Mouse (Mus musculus) limb, embryonic 13.5 days (tissue): ENCODE results near the gene Ryr2. TPM values are rescaled to one million over a fixed set of nuclear protein-coding genes. Genes with fewer than 3 reads are reported as not detected.

Source experiments
- ATAC-seq: fragments of 200-750 bp; cut with Nextera tagmentation; 2 replicates; pipeline ENCODE4 v1.8.0; 2017; ENCODE audit warnings: low read depth, moderate number of reproducible peaks, moderate TSS enrichment; ENCODE audit not compliant: low FRiP score
- H3K27ac ChIP-seq: fragments of 300-500 bp; sonication (generic); 2 replicates; pipeline ENCODE4 v1.5.1; 2015; ENCODE audit warnings: inconsistent platforms, mild to moderate bottlenecking, moderate library complexity
- H3K27me3 ChIP-seq: fragments of 300-500 bp; sonication (generic); 2 replicates; pipeline ENCODE4 v1.6.1; 2015; ENCODE audit warnings: mild to moderate bottlenecking, inconsistent platforms
- H3K36me3 ChIP-seq: fragments of 300-500 bp; sonication (generic); 2 replicates; pipeline ENCODE4 v1.6.1; 2015; ENCODE audit warnings: inconsistent platforms, mild to moderate bottlenecking, moderate library complexity
- H3K4me1 ChIP-seq: fragments of 300-500 bp; sonication (generic); 2 replicates; pipeline ENCODE4 v1.6.1; 2015; ENCODE audit warnings: inconsistent platforms
- H3K4me2 ChIP-seq: fragments of 300-500 bp; sonication (generic); replicated peaks from 2 replicates; pipeline ENCODE4 v1.6.1; 2015; ENCODE audit warnings: inconsistent platforms, mild to moderate bottlenecking, moderate library complexity
- H3K4me3 ChIP-seq: fragments of 300-500 bp; sonication (generic); 2 replicates; pipeline ENCODE4 v1.5.1; 2015; ENCODE audit warnings: moderate library complexity, mild to moderate bottlenecking, inconsistent platforms
- H3K9ac ChIP-seq: fragments of 300-500 bp; sonication (generic); 2 replicates; pipeline ENCODE4 v1.6.1; 2015; ENCODE audit warnings: mild to moderate bottlenecking, inconsistent platforms
- H3K9me3 ChIP-seq: fragments of 300-500 bp; sonication (generic); 2 replicates; pipeline ENCODE4 v1.6.1; 2016; ENCODE audit warnings: inconsistent platforms
- WGBS: fragments of 180-500 bp; shearing (Covaris S2); methylation state at CpG from one replicate; pipeline ENCODE4 v1.1.7; 2015; 5-methylcytosine and 5-hydroxymethylcytosine counted together
- polyA plus RNA-seq: library from polyadenylated mRNA; unstranded; fragments of >200 nt; fragmentation: Nextera tagmentation; extraction: Ambion mirVana; gene quantifications from 2 replicates; pipeline ENCODE4 v1.2.1, GENCODE M21; 2015

The Ryr2 gene
- polyA plus RNA-seq, 1 experiment from 2014 or later = 0.46 TPM

DNA sequence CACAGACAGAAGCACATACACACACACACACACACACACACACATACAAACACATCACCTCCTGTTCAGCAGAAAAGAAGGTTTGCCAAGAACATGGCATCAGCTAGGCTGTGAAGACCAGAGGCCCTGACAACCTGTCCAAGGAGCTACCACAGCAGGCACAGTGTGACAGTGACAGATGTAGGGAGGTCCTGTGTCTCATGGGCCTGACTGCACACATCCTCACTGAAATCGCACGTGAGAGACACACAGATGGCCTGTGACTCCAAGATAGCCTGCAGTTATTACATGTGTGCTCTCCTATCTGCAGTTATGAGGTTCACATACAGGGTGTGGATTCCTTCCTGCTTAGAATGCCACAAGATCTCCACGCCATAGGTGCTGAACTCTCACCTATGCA lies 182.0 kb downstream of the Ryr2 start:
- no peaks in the 10 kb centered on the region for H3K27me3 ChIP-seq
- 79% methylated on average over 3 of the region's 3 CpGs for WGBS
- no peak overlapping the region for H3K4me3 ChIP-seq
- no peak overlapping the region for H3K4me2 ChIP-seq
- H3K9ac ChIP-seq = no peak overlapping the region
- no peak overlapping the region for H3K27ac ChIP-seq
- no peaks in the 10 kb centered on the region for H3K4me1 ChIP-seq
- H3K36me3 ChIP-seq = no peaks in the 10 kb centered on the region
- no peaks in the 10 kb centered on the region for H3K9me3 ChIP-seq
- no peak for ATAC-seq

DNA sequence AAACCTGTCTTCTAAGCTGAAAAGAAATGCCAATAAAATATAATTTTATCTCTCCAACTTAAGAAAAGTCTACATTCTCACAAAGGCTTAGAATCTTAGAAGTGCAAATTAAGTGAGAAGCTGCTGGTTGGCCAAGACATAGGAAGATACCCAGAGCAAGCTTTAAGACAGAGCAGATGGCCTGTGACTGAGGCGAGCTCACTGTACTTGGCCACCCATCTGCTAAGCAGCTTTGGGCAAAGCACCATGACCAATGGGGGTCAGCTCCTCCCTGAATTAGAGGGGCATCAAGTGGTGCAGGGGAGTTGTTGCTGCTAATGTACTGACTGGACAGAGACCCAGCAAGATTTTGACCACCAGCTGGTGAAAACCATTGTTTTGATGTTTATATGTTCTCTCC lies 186.2 kb downstream of the Ryr2 start:
- Histone ChIP-seq H3K27ac (no peak overlapping the region), H3K27me3 (no peaks in the 10 kb centered on the region), H3K9ac (no peak overlapping the region), H3K4me1 (no peaks in the 10 kb centered on the region), H3K9me3 (no peaks in the 10 kb centered on the region), H3K4me2 (no peak overlapping the region), H3K36me3 (no peaks in the 10 kb centered on the region), H3K4me3 (no peak overlapping the region)
- ATAC-seq = no peak
- 77% methylated on average over 1 of the region's 1 CpGs for WGBS

DNA sequence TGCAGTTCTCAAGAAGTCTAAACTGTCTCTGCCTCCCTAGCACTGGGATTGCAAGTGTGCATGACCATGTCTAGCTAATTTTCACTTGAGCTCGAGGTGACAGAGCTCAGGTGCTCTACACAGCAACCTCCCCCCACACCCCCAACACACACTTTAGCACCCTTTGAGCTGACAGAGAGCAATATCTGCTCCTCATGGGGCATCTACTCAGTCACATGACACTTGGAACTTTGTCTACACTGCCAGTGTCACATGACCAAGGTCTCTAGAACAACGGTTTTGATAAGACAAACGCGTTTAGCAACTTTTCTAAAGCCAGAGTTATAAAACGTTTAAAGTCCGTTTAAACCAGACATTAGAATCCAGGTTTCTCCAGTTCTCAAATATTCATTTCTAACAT lies 187.3 kb downstream of the Ryr2 start:
- ATAC-seq = no peak
- no peaks in the 10 kb centered on the region for H3K4me1 ChIP-seq

DNA sequence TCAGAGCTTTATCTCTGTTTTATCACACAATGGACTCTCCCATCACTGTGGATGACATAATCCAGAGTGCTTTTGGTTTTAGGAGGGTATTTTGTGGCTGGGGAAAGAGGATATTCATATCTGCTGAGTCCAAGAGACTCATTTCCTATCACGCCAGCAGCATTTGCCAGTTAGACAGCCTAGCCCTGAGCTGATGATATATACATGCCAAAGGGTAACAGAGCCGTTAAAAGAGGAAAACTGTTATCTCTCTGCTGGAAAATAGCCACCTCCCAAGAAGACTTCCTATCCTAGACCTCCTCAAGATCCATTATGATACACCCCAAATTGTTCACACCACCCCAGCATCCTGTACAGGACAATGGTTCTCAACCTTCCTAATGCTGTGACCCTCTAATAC lies 191.1 kb downstream of the Ryr2 start:
- Histone ChIP-seq H3K4me2 (no peak overlapping the region), H3K36me3 (no peaks in the 10 kb centered on the region), H3K9me3 (no peaks in the 10 kb centered on the region), H3K27ac (no peak overlapping the region), H3K4me1 (no peaks in the 10 kb centered on the region), H3K27me3 (no peaks in the 10 kb centered on the region), H3K9ac (no peak overlapping the region), H3K4me3 (no peak overlapping the region)
- 85% methylated on average over 2 of the region's 2 CpGs for WGBS
- no peak for ATAC-seq

More for the DNA sequence above, 187.3 kb downstream of the Ryr2 start:
- H3K4me2 ChIP-seq = no peak overlapping the region
- no peak overlapping the region for H3K4me3 ChIP-seq
- H3K27ac ChIP-seq = no peak overlapping the region
- H3K9ac ChIP-seq = no peak overlapping the region
- H3K27me3 ChIP-seq = no peaks in the 10 kb centered on the region
- no peaks in the 10 kb centered on the region for H3K9me3 ChIP-seq
- H3K36me3 ChIP-seq = no peaks in the 10 kb centered on the region
- WGBS = 89% methylated on average over 6 of the region's 6 CpGs

DNA sequence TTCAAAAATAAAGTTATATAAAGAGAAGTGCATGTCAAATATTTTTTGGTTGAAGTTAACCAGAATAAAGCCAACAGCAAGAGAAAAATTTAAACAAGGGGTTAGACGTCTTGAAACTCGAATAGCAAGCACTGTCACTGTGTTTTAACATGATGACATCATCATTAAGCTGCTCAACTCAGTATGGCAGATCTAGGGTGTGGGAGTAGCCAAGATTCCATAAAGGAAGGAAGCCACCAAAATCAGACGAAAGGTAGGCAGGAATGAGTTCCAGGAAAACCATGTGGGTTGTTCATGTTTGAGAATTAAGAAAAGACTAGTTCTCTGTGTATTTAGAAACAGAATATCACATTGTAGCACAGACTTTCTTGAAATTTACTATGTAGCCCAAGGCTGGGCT lies 192.1 kb downstream of the Ryr2 start:
- Histone ChIP-seq H3K36me3 (no peaks in the 10 kb centered on the region), H3K4me1 (no peaks in the 10 kb centered on the region), H3K4me3 (no peak overlapping the region), H3K27ac (no peak overlapping the region), H3K4me2 (no peak overlapping the region), H3K27me3 (no peaks in the 10 kb centered on the region), H3K9ac (no peak overlapping the region), H3K9me3 (no peaks in the 10 kb centered on the region)
- ATAC-seq = no peak
- WGBS = 81% methylated on average over 3 of the region's 3 CpGs

DNA sequence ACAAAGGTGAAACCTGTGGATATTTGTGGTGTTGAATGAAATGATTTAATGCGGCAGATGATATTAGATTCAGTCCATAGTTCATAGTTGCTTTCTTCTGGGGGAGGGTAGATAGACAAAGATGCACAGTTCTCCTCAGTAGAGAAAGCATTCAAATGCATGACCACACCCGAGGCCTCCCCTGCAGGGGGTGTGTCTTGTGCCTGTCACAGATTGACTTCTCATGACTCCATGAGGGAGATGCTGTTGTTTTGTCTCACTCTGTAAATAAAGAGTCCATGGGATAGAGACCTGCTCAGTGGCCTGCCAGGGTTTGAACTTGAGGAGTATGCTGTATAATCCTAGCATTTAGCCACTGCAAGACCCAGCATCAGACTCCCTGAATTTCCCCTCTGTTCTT lies 194.5 kb downstream of the Ryr2 start:
- no peak for ATAC-seq
- Histone ChIP-seq H3K4me1 (no peaks in the 10 kb centered on the region), H3K9ac (no peak overlapping the region), H3K4me2 (no peak overlapping the region), H3K27ac (no peak overlapping the region), H3K27me3 (no peaks in the 10 kb centered on the region), H3K9me3 (no peaks in the 10 kb centered on the region), H3K4me3 (no peak overlapping the region), H3K36me3 (no peaks in the 10 kb centered on the region)
- WGBS = 85% methylated on average over 2 of the region's 2 CpGs

DNA sequence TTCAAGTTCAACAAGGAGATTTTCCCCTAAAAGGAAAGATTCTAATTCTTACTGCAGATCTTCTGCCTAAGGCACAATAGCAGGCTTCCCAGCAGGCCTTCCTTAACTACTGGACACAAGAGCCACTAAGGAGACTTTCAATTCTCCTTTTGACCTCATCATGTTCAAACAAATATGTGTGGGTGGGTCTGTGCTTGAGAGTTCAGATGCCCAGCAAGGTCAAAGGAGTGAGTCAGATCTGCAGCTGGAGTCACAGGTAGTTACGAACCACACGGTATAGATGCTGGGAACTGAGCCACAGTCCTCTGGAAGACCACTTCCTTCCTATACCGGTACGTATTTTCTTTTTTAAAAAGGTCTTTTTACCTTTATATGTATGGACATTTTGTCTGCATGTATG lies 198.6 kb downstream of the Ryr2 start:
- H3K27me3 ChIP-seq = no peaks in the 10 kb centered on the region
- no peak overlapping the region for H3K4me3 ChIP-seq
- H3K4me1 ChIP-seq = no peaks in the 10 kb centered on the region
- 78% methylated on average over 4 of the region's 4 CpGs for whole genome bisulfite sequencing
- H3K9me3 ChIP-seq = no peaks in the 10 kb centered on the region
- no peak overlapping the region for H3K27ac ChIP-seq
- no peak for ATAC-seq
- H3K36me3 ChIP-seq = no peaks in the 10 kb centered on the region
- no peak overlapping the region for H3K4me2 ChIP-seq
- no peak overlapping the region for H3K9ac ChIP-seq

DNA sequence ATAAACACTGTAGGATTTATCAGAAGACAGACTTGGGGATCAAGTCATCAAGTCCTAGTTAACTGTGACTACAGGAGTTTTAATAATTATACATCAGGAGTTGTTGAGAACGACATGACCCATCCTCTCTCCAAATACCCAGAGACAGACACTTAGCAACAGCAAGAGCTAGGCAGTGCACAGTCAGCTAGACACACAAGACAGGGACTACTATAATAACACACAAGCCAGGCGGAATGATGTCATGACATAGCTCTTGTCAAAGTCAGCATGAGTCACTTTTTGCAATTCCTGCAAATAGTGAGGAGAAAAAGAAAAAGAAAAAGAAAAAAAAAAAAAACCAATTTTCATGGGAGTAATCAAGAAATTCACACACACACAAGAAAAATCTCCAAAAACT lies 201.6 kb downstream of the Ryr2 start:
- no peak overlapping the region for H3K9ac ChIP-seq
- H3K9me3 ChIP-seq = no peaks in the 10 kb centered on the region
- 83% methylated on average over 2 of the region's 2 CpGs for WGBS
- no peaks in the 10 kb centered on the region for H3K4me1 ChIP-seq
- no peak overlapping the region for H3K4me3 ChIP-seq
- no peak overlapping the region for H3K4me2 ChIP-seq
- H3K27ac ChIP-seq = no peak overlapping the region
- no peaks in the 10 kb centered on the region for H3K36me3 ChIP-seq
- no peaks in the 10 kb centered on the region for H3K27me3 ChIP-seq
- no peak for ATAC-seq

DNA sequence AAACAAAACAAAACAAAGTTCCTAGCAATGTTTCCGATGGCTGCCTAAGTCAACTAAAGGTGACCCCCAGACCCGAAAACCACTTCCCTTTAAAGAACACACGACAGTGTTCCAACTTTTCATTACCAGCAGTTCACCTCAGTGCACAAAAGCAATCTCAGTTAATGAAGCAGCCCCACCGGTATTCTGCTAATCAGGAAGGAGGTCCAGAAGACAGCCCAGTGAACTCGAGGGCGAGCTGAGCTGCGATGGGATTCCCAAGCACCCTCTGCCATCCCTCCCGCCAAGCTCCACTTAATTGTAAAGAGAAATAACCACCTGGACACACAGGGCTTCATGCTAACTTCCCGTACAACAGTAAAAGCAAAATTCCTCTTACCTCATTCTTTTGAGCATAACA lies 203.5 kb downstream of the Ryr2 start:
- Histone ChIP-seq H3K27me3 (no peaks in the 10 kb centered on the region), H3K9ac (no peak overlapping the region), H3K9me3 (no peaks in the 10 kb centered on the region), H3K36me3 (no peaks in the 10 kb centered on the region), H3K4me1 (no peaks in the 10 kb centered on the region), H3K27ac (no peak overlapping the region), H3K4me2 (no peak overlapping the region), H3K4me3 (no peak overlapping the region)
- WGBS = 63% methylated on average over 9 of the region's 9 CpGs
- ATAC-seq = no peak

DNA sequence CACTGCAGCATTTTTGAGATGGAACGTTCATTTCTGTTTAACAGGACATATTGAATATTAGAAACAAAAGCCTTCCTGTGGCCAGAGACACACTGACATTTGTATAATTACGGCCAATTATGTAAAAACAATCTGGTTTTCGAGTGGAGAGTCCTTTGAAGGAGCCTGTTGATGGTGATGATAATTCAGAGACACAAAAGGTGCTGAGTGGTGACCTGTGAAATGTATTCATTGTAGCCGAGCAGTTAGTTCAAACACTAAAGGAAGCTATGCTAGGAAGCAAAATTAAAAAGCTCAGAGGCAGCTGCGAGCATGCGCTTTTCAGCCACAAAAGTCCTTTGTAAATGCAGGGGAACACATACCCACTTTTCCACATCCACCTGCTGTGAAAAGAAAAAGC lies 203.9 kb downstream of the Ryr2 start:
- H3K4me3 ChIP-seq = no peak overlapping the region
- no peaks in the 10 kb centered on the region for H3K27me3 ChIP-seq
- H3K9ac ChIP-seq = no peak overlapping the region
- no peak overlapping the region for H3K4me2 ChIP-seq
- no peaks in the 10 kb centered on the region for H3K36me3 ChIP-seq
- 61% methylated on average over 6 of the region's 6 CpGs for WGBS
- no peaks in the 10 kb centered on the region for H3K9me3 ChIP-seq
- ATAC-seq = no peak
- no peaks in the 10 kb centered on the region for H3K4me1 ChIP-seq
- no peak overlapping the region for H3K27ac ChIP-seq

DNA sequence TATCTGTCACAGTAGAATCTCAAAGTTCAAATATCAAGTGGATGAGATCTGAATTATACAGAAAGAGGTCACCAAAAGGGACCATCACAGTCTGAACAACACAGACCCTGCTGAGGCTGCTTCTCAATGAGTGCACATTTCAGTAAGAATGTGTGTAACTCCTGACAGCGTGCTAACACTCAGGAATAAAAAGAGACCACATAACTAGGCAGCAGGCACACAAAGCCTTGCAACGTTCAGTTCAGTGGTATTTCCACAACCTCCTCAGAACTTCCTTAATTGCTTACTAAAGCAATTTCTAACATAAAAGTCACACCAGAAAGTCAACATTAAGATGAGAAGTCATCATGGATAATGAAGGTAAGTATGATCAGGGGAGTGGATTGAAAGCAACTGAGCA lies 206.1 kb downstream of the Ryr2 start:
- Histone ChIP-seq H3K27me3 (no peaks in the 10 kb centered on the region), H3K9me3 (no peaks in the 10 kb centered on the region), H3K36me3 (no peaks in the 10 kb centered on the region), H3K27ac (no peak overlapping the region), H3K4me3 (no peak overlapping the region), H3K4me1 (no peaks in the 10 kb centered on the region), H3K9ac (no peak overlapping the region), H3K4me2 (no peak overlapping the region)
- 73% methylated on average over 2 of the region's 2 CpGs for WGBS
- no peak for ATAC-seq

DNA sequence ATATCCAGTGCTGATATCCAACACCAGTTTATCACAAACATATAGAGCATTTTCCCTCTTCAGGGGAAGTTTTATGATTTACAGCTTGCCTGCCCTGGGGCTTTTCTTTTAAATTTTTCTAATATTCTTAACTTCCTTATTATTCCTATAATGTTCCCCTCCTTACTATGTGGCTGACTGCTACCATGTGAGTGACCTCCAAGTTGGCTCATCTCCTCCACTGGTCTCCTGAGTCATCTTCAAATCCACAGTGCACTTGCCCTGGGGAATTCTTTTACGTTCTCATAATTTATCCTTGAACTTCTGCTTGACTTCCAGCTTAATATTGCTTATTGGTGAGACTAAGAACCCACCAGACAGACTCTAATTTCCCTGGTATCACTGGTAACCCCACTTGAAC lies 211.1 kb downstream of the Ryr2 start:
- no peak overlapping the region for H3K27ac ChIP-seq
- 82% methylated on average over 1 of the region's 1 CpGs for WGBS
- H3K9me3 ChIP-seq = no peaks in the 10 kb centered on the region
- H3K4me3 ChIP-seq = no peak overlapping the region
- H3K4me1 ChIP-seq = no peaks in the 10 kb centered on the region
- H3K36me3 ChIP-seq = no peaks in the 10 kb centered on the region
- no peak overlapping the region for H3K4me2 ChIP-seq
- H3K27me3 ChIP-seq = no peaks in the 10 kb centered on the region
- no peak for ATAC-seq
- no peak overlapping the region for H3K9ac ChIP-seq

DNA sequence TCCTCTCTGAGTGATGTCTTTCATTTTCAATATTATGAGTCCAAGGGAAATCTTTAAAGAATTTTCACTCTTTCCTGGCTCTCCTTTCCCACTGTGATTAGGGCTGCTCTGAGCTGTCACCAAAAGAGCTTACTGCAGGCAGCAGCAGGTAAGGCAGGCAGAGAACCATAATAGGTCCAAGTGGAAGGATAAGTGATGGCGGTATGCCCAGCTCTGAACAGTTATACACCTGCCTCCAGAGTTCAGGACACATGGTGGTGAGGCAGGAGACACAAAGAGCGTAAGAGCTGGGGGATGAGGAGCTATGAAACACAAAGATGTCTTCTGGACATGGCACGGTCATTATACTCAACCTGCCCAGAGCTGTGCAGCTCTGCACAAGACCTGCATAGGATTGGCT lies 215.0 kb downstream of the Ryr2 start:
- no peak for ATAC-seq
- Histone ChIP-seq H3K36me3 (no peaks in the 10 kb centered on the region), H3K9ac (no peak overlapping the region), H3K4me1 (no peaks in the 10 kb centered on the region), H3K9me3 (no peaks in the 10 kb centered on the region), H3K27ac (no peak overlapping the region), H3K27me3 (no peaks in the 10 kb centered on the region), H3K4me2 (no peak overlapping the region), H3K4me3 (no peak overlapping the region)
- 86% methylated on average over 3 of the region's 3 CpGs for WGBS

DNA sequence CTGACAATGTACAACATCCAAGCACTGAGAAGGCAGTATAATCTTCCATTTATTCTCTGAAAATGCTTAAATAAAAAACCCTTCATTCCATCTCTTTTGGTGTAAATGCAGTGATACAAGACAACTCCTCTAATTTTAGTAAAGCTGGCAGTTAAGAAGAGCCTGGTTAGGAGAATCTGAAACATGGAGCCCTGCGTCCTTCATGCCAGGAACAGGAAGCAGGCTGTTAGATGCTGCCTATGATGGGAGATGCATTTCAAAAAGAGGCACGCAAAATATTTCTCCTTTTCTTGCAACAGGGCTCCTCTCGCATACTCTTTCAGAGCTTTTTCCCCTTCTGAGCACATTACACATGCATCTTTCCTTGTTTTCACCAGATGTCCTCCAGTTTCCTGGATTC lies 215.6 kb downstream of the Ryr2 start:
- no peaks in the 10 kb centered on the region for H3K27me3 ChIP-seq
- H3K27ac ChIP-seq = no peak overlapping the region
- ATAC-seq = no peak
- H3K4me2 ChIP-seq = no peak overlapping the region
- no peak overlapping the region for H3K9ac ChIP-seq
- no peaks in the 10 kb centered on the region for H3K9me3 ChIP-seq
- H3K36me3 ChIP-seq = no peaks in the 10 kb centered on the region
- 80% methylated on average over 3 of the region's 3 CpGs for WGBS
- H3K4me1 ChIP-seq = no peaks in the 10 kb centered on the region
- H3K4me3 ChIP-seq = no peak overlapping the region
